Mouse (Mus musculus): ENCODE results near the gene Mat1a. TPM values are rescaled to one million over a fixed set of nuclear protein-coding genes. Genes with fewer than 3 reads are reported as not detected.

The Mat1a gene
- total RNA-seq, 2 experiments from 2014 or later: 0.90 TPM; not detected in 1

GRCm38 (mm10) chr14:41137006-41137405 is 32.2 kb downstream of the Mat1a start:
- DNase-seq (ENCODE audit: low spot score): no peak

- no peak for DNase-seq (ENCODE audit: low spot score)
Observed at GRCm38 (mm10) chr14:41140686-41141085, 35.9 kb downstream of the Mat1a start.

GRCm38 (mm10) chr14:41146035-41146434 is 41.2 kb downstream of the Mat1a start:
- DNase-seq (ENCODE audit: low spot score): no peak

GRCm38 (mm10) chr14:41146922-41147321 is 42.1 kb downstream of the Mat1a start:
- no peak for DNase-seq (ENCODE audit: low spot score)

GRCm38 (mm10) chr14:41147356-41147755 is 42.5 kb downstream of the Mat1a start:
- DNase-seq (ENCODE audit: low spot score): no peak

GRCm38 (mm10) chr14:41151220-41151898 is 46.5 kb downstream of the Mat1a start, which contains the start of gene Mbl1:
Mbl1 (plus strand) TSS chr14:41151458.
- no peak for DNase-seq (ENCODE audit: low spot score)

- DNase-seq (ENCODE audit: low spot score): no peak
Observed at GRCm38 (mm10) chr14:41160076-41160475, 55.2 kb downstream of the Mat1a start.

GRCm38 (mm10) chr14:41160743-41161142 is 55.9 kb downstream of the Mat1a start:
- DNase-seq (ENCODE audit: low spot score): no peak

GRCm38 (mm10) chr14:41162663-41163062 is 57.8 kb downstream of the Mat1a start:
- peak; percentile 1 for DNase-seq (ENCODE audit: low spot score)

GRCm38 (mm10) chr14:41167278-41167677 is 62.4 kb downstream of the Mat1a start:
- DNase-seq (ENCODE audit: low spot score): no peak

- no peak for DNase-seq (ENCODE audit: low spot score)
Observed at GRCm38 (mm10) chr14:41168567-41168966, 63.7 kb downstream of the Mat1a start.

- no peak for DNase-seq (ENCODE audit: low spot score)
Observed at GRCm38 (mm10) chr14:41170514-41170913, 65.7 kb downstream of the Mat1a start.

Other genes with a start within 250 kb of the Mat1a start
- under 1 TPM; 0.09 to 0.14 TPM for gene Sh2d4b, start 211.8 kb upstream of the Mat1a start, total RNA-seq (2021)
- 10 to 100 TPM; 10.6 to 13.1 TPM for gene Tspan14, start 138.2 kb upstream of the Mat1a start, total RNA-seq (2021)
- 10 to 100 TPM; 31.6 to 31.9 TPM for gene Fam213a, start 91.2 kb upstream of the Mat1a start, total RNA-seq (2021)
- gene Dydc2, start 35.8 kb upstream of the Mat1a start, total RNA-seq (2021): not detected
- gene Dydc1, start 32.1 kb upstream of the Mat1a start, total RNA-seq (2021): not detected
- gene Sftpa1, start 26.7 kb downstream of the Mat1a start, total RNA-seq (2021): not detected
- not detected for gene Mbl1, start 46.4 kb downstream of the Mat1a start, total RNA-seq (2021)
- not detected for gene Sftpd, start 80.1 kb downstream of the Mat1a start, total RNA-seq (2021)
- gene Gm2832, start 173.8 kb downstream of the Mat1a start, total RNA-seq (2021): not detected
- gene Gm5798, start 243.6 kb downstream of the Mat1a start, total RNA-seq (2021): not detected